Mouse (Mus musculus): ENCODE results near the gene Ccdc167. TPM values are rescaled to one million over a fixed set of nuclear protein-coding genes. Genes with fewer than 3 reads are reported as not detected.
A peak's percentile ranks its signal among the peaks of the same experiment; 100 is the strongest.

The Ccdc167 gene
- polyA plus RNA-seq, 1 experiment from 2014 or later: 13.8 TPM

DNA sequence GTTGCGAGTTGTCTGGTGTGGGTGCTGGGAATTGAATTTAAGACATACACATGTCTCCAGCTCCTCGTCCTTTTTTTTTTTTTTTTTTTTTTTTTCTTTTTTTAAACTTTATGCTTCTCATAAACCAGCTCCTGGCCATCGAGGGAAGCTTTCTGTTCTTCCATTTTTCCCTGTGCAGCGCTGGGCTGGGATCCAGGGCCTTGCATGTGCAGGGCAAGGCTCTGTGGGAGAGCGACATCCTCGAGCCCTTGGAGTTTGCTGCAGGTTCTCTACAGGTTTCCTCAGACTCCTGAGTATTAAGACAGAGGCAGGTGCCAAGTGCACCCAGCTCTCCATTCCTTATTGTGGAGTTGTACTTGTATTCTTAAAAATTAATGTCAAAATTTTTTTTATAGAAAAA, 54.7 kb downstream of the Ccdc167 start:
- Histone ChIP-seq H3K27ac (replicated peaks; ENCODE audit: low read depth, low read length) (no peak overlapping the region), H3K9me3 (replicated peaks; ENCODE audit: control insufficient read depth, low read length) (no peaks in the 10 kb centered on the region), H3K9ac (replicated peaks; ENCODE audit: low read length) (no peak overlapping the region), H3K4me2 (ENCODE audit: low read depth, low read length) (no peak overlapping the region), H3K36me3 (replicated peaks; ENCODE audit: control insufficient read depth, insufficient read depth, low read depth, low read length) (no peaks in the 10 kb centered on the region), H3K27me3 (ENCODE audit: control insufficient read depth, insufficient read depth, low read length) (no peaks in the 10 kb centered on the region), H3K4me1 (ENCODE audit: control insufficient read depth, insufficient read depth, low read length) (no peaks in the 10 kb centered on the region), H3K4me3 (ENCODE audit: low read depth, low read length) (no peak overlapping the region)
- DNase-seq (ENCODE audit: low spot score): no peak
- WGBS: 95% methylated on average over 6 of the region's 6 CpGs
- ATAC-seq (replicated peaks; ENCODE audit: insufficient number of reproducible peaks, low FRiP score, low TSS enrichment, low read depth): no peak

DNA sequence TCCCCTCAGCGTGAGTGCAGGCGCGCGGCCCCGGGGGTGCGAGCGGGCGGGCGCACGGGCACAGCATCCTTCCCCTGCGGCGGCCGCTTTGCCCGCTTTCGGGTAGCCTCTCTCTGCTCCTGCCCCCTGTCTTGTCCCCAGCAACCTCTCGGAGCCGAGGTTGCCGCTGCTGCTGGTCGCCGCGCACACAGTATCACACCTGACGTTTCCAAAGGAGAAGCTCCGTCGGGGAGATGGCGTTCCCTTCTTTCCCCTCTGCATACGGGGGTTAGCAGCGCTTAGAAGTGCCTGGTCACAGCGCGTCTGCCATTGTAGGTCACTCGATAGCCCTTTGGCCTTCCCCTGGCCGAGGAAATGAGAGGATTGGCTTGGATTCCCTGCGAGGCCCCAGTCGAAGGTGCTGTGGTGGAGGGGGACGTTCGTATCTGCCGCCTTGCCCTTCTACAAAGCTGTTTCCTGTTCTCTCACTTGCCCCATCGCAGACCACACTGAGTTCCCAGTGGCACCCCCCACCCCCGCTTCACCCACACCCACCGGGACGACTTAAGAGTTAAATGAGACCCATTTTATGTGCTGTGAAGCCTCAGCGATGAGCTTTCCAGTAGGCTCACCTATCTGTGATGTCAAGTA, 56.0 kb downstream of the Ccdc167 start:
- DNase-seq (ENCODE audit: low spot score) (peak; percentile 18), ATAC-seq (replicated peaks; ENCODE audit: insufficient number of reproducible peaks, low FRiP score, low TSS enrichment, low read depth) (peak; percentile 82; the same call in 1 of the 2 replicates)
- Histone ChIP-seq H3K9ac (replicated peaks; ENCODE audit: low read length) (peak overlapping the region; percentile 95), H3K4me2 (ENCODE audit: low read depth, low read length) (peak overlapping the region; percentile 75), H3K9me3 (replicated peaks; ENCODE audit: control insufficient read depth, low read length) (no peaks in the 10 kb centered on the region), H3K4me3 (ENCODE audit: low read depth, low read length) (peak overlapping the region; percentile 81), H3K36me3 (replicated peaks; ENCODE audit: control insufficient read depth, insufficient read depth, low read depth, low read length) (no peaks in the 10 kb centered on the region), H3K27me3 (ENCODE audit: control insufficient read depth, insufficient read depth, low read length) (no peaks in the 10 kb centered on the region), H3K4me1 (ENCODE audit: control insufficient read depth, insufficient read depth, low read length) (no peaks in the 10 kb centered on the region), H3K27ac (replicated peaks; ENCODE audit: low read depth, low read length) (peak overlapping the region; percentile 52)
- WGBS: under 1% methylated on average over 36 of the region's 41 CpGs

DNA sequence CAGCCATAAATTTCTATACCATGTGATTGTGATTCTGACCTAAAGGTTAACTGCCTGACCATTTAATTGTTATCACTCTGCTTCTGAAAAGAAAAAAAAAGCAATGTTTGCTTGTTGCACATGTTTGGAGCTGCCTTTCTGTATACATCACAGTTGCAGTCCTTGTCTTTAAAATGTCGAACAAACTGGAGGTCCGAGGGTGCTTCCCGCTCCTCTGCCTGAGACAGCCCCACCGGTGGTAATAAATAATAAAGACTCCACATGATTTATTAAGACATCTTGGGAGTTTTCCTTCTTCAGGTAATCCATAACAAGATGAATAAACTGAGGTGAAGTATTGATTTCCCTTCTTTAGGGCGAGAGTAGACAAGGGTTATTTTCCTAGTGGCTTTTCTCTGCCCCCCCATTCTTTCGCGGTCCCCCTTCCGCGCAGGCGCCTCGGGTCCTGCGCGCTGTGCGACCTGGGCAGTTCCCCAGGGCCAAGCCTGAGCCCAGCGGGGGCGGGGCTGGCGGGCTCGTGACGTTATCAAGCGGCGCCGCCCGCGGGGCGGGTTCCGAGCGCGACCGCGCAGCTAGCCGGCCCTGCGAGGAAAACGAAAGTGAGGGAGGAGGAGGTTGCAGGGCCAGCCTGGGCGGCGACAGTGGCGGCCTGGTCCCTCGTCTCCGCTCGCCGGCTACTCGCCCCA, 56.6 kb downstream of the Ccdc167 start, which contains the start of gene Cmtr1:
Gene Cmtr1, plus strand, starts transcription at position 520 of the 686 bp plus-strand sequence.
- H3K9me3 ChIP-seq (replicated peaks; ENCODE audit: control insufficient read depth, low read length): no peaks in the 10 kb centered on the region
- no peaks in the 10 kb centered on the region for H3K4me1 ChIP-seq (ENCODE audit: control insufficient read depth, insufficient read depth, low read length)
- no peaks in the 10 kb centered on the region for H3K36me3 ChIP-seq (replicated peaks; ENCODE audit: control insufficient read depth, insufficient read depth, low read depth, low read length)
- 1% methylated on average over 33 of the region's 41 CpGs for WGBS
- peak within 1 kb of the TSS; percentile 81 for H3K4me3 ChIP-seq (ENCODE audit: low read depth, low read length)
- H3K9ac ChIP-seq (replicated peaks; ENCODE audit: low read length): peak within 1 kb of the TSS; percentile 95
- H3K4me2 ChIP-seq (ENCODE audit: low read depth, low read length): peak within 1 kb of the TSS; percentile 75
- no peaks in the 10 kb centered on the region for H3K27me3 ChIP-seq (ENCODE audit: control insufficient read depth, insufficient read depth, low read length)
- DNase-seq (ENCODE audit: low spot score) (peak; percentile 96), ATAC-seq (replicated peaks; ENCODE audit: insufficient number of reproducible peaks, low FRiP score, low TSS enrichment, low read depth) (peak; percentile 92)
- H3K27ac ChIP-seq (replicated peaks; ENCODE audit: low read depth, low read length): peak within 1 kb of the TSS; percentile 52

DNA sequence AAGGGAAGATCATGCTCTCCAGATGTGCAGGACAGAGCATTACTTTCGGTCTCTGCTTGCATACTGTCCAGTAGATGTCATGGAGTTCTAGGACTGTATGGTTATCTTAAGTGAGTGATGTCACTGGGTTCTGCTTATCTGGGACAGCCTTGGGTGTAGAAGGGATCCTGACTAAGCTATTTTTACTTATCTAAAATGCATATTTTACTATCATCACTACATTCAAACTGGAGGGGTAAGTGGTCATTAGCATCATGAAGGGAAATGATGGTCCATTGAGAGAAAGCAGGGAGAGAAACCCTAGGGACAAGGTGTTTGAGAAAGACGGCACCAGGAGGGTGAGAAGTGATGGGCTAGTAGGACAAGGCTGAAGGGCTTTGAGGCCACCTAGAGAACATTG, 58.6 kb downstream of the Ccdc167 start:
- WGBS: 87% methylated on average over 2 of the region's 2 CpGs
- ATAC-seq (replicated peaks; ENCODE audit: insufficient number of reproducible peaks, low FRiP score, low TSS enrichment, low read depth): no peak
- no peaks in the 10 kb centered on the region for H3K4me1 ChIP-seq (ENCODE audit: control insufficient read depth, insufficient read depth, low read length)
- H3K4me2 ChIP-seq (ENCODE audit: low read depth, low read length): no peak overlapping the region
- no peak overlapping the region for H3K9ac ChIP-seq (replicated peaks; ENCODE audit: low read length)
- no peaks in the 10 kb centered on the region for H3K36me3 ChIP-seq (replicated peaks; ENCODE audit: control insufficient read depth, insufficient read depth, low read depth, low read length)
- H3K27ac ChIP-seq (replicated peaks; ENCODE audit: low read depth, low read length): no peak overlapping the region
- no peak for DNase-seq (ENCODE audit: low spot score)
- no peaks in the 10 kb centered on the region for H3K9me3 ChIP-seq (replicated peaks; ENCODE audit: control insufficient read depth, low read length)
- H3K27me3 ChIP-seq (ENCODE audit: control insufficient read depth, insufficient read depth, low read length): no peaks in the 10 kb centered on the region
- H3K4me3 ChIP-seq (ENCODE audit: low read depth, low read length): no peak overlapping the region

DNA sequence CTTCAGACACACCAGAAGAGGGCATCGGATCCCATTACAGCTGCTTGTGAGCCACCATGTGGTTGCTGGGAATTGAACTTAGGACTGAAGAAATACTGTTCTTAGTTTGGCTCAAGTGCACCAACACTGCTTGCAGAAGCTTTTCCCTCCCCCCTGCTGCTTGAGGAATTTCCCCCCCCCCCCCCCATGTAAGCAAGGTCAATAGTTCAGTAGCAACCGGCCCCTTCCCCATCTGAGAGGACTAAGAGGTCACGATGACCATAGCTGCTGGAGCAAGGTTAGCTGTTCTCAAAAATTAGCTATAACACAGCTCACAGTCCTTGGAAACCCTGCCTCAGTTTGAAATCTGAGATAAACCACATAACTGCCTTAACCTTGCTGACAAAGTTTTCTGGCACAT, 74.6 kb downstream of the Ccdc167 start:
- 66% methylated on average over 3 of the region's 3 CpGs for WGBS
- Histone ChIP-seq H3K4me1 (ENCODE audit: control insufficient read depth, insufficient read depth, low read length) (no peaks in the 10 kb centered on the region), H3K4me2 (ENCODE audit: low read depth, low read length) (no peak overlapping the region), H3K4me3 (ENCODE audit: low read depth, low read length) (no peak overlapping the region), H3K9me3 (replicated peaks; ENCODE audit: control insufficient read depth, low read length) (no peaks in the 10 kb centered on the region), H3K36me3 (replicated peaks; ENCODE audit: control insufficient read depth, insufficient read depth, low read depth, low read length) (peaks cover 12% of the 10 kb centered on the region), H3K9ac (replicated peaks; ENCODE audit: low read length) (no peak overlapping the region), H3K27me3 (ENCODE audit: control insufficient read depth, insufficient read depth, low read length) (no peaks in the 10 kb centered on the region), H3K27ac (replicated peaks; ENCODE audit: low read depth, low read length) (no peak overlapping the region)
- DNase-seq (ENCODE audit: low spot score): no peak
- no peak for ATAC-seq (replicated peaks; ENCODE audit: insufficient number of reproducible peaks, low FRiP score, low TSS enrichment, low read depth)

DNA sequence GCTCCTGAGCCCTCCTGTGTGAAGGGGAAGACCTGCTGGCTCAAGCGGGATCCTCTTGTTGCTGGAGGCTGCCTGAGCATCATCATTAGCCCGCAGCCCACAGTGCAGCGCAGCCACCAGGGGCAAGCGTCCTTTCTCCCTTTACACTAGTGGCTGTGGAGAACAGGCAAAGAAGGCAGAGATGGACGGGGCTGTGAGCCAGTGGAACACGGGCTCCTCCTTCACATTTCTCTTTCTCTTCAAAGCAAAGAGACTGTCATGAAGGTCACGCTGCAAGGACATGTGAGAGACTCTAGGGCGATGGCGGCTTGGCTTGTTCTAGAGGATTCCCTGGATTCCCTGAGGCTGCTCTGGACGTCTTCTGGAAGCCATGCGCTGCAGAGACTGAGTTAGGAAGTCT, 75.9 kb downstream of the Ccdc167 start:
- H3K27me3 ChIP-seq (ENCODE audit: control insufficient read depth, insufficient read depth, low read length): no peaks in the 10 kb centered on the region
- no peak for DNase-seq (ENCODE audit: low spot score)
- H3K9ac ChIP-seq (replicated peaks; ENCODE audit: low read length): no peak overlapping the region
- peaks cover 12% of the 10 kb centered on the region for H3K36me3 ChIP-seq (replicated peaks; ENCODE audit: control insufficient read depth, insufficient read depth, low read depth, low read length)
- H3K4me1 ChIP-seq (ENCODE audit: control insufficient read depth, insufficient read depth, low read length): no peaks in the 10 kb centered on the region
- no peak overlapping the region for H3K4me2 ChIP-seq (ENCODE audit: low read depth, low read length)
- WGBS: 98% methylated on average over 11 of the region's 11 CpGs
- H3K9me3 ChIP-seq (replicated peaks; ENCODE audit: control insufficient read depth, low read length): no peaks in the 10 kb centered on the region
- no peak for ATAC-seq (replicated peaks; ENCODE audit: insufficient number of reproducible peaks, low FRiP score, low TSS enrichment, low read depth)
- no peak overlapping the region for H3K27ac ChIP-seq (replicated peaks; ENCODE audit: low read depth, low read length)
- no peak overlapping the region for H3K4me3 ChIP-seq (ENCODE audit: low read depth, low read length)

DNA sequence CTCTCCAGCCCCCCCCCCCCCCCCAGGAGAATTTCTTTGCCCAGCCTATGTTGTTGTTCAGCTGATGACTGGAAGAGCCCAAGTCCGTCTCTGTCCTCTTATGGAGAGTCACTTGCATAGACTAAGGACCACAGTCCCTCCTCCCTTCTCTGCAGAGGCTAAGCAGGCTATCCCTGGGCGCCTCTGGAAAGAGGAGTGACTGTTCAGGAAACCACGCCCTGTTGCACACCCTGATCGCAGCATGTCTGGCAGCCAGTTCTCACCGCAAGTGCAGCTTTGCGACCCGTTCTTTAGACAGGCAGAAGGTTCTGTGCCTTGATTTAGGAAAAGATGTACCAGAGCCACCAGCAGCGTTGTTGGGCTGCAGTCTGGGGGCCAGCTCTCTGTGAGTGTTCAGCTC, 78.9 kb downstream of the Ccdc167 start:
- H3K4me1 ChIP-seq (ENCODE audit: control insufficient read depth, insufficient read depth, low read length): no peaks in the 10 kb centered on the region
- H3K4me3 ChIP-seq (ENCODE audit: low read depth, low read length): no peak overlapping the region
- H3K9me3 ChIP-seq (replicated peaks; ENCODE audit: control insufficient read depth, low read length): no peaks in the 10 kb centered on the region
- H3K27me3 ChIP-seq (ENCODE audit: control insufficient read depth, insufficient read depth, low read length): no peaks in the 10 kb centered on the region
- no peak overlapping the region for H3K4me2 ChIP-seq (ENCODE audit: low read depth, low read length)
- WGBS: 86% methylated on average over 8 of the region's 8 CpGs
- peaks cover 17% of the 10 kb centered on the region for H3K36me3 ChIP-seq (replicated peaks; ENCODE audit: control insufficient read depth, insufficient read depth, low read depth, low read length)
- H3K9ac ChIP-seq (replicated peaks; ENCODE audit: low read length): no peak overlapping the region
- ATAC-seq (replicated peaks; ENCODE audit: insufficient number of reproducible peaks, low FRiP score, low TSS enrichment, low read depth) (no peak), DNase-seq (ENCODE audit: low spot score) (no peak)
- H3K27ac ChIP-seq (replicated peaks; ENCODE audit: low read depth, low read length): no peak overlapping the region

DNA sequence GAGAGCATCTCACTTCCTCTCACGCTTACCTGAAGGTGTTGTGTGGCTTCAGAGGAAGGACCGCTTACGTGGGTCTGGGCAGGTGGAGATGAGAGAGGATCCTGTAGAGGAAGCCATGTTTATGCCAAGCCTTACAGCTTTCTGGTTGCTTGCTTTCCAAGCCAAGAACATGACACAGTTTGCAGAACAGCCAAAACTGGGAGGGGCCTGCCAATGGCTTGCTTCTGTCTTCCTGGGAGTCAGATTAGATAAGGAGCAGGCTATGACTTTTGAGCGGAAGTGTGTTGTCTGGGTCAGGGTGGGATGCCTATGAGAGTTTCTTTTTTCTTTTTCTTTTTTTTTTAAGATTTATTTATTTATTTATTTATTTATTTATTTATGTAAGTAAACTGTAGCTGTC, 79.5 kb downstream of the Ccdc167 start:
- H3K36me3 ChIP-seq (replicated peaks; ENCODE audit: control insufficient read depth, insufficient read depth, low read depth, low read length): peaks cover 17% of the 10 kb centered on the region
- no peak for ATAC-seq (replicated peaks; ENCODE audit: insufficient number of reproducible peaks, low FRiP score, low TSS enrichment, low read depth)

More for the DNA sequence above, 79.5 kb downstream of the Ccdc167 start:
- Histone ChIP-seq H3K27me3 (ENCODE audit: control insufficient read depth, insufficient read depth, low read length) (no peaks in the 10 kb centered on the region), H3K9ac (replicated peaks; ENCODE audit: low read length) (no peak overlapping the region), H3K4me1 (ENCODE audit: control insufficient read depth, insufficient read depth, low read length) (no peaks in the 10 kb centered on the region), H3K27ac (replicated peaks; ENCODE audit: low read depth, low read length) (no peak overlapping the region), H3K4me3 (ENCODE audit: low read depth, low read length) (no peak overlapping the region), H3K9me3 (replicated peaks; ENCODE audit: control insufficient read depth, low read length) (no peaks in the 10 kb centered on the region), H3K4me2 (ENCODE audit: low read depth, low read length) (no peak overlapping the region)
- WGBS: 97% methylated on average over 4 of the region's 4 CpGs
- DNase-seq (ENCODE audit: low spot score): no peak

Data from embryonic facial prominence, embryonic 11.5 days (tissue).